Mouse (Mus musculus) midbrain, postnatal 0 days (tissue): ENCODE data around the gene Snx33. TPM values are rescaled to one million over a fixed set of nuclear protein-coding genes. Genes with fewer than 3 reads are reported as not detected.

ENCODE experiments used
- ATAC-seq: fragments of 200-750 bp; cut with Nextera tagmentation; 2 replicates; pipeline ENCODE4 v1.8.0; 2017; ENCODE audit warnings: moderate number of reproducible peaks, mild to moderate bottlenecking, moderate TSS enrichment, moderate library complexity; ENCODE audit not compliant: low FRiP score
- DNase-seq: peaks from one replicate; pipeline ENCODE4 v3.0.0-alpha.2; 2015; ENCODE audit warnings: low spot score
- H3K27ac ChIP-seq: fragments of 300-500 bp; sonication (generic); 2 replicates; pipeline ENCODE4 v1.5.1; 2014; ENCODE audit warnings: low read depth, mild to moderate bottlenecking, low read length, mixed read lengths
- H3K27me3 ChIP-seq: fragments of 300-500 bp; sonication (generic); 2 replicates; pipeline ENCODE4 v1.6.1; 2014; ENCODE audit warnings: low read length, control low read depth, mixed read lengths; ENCODE audit not compliant: insufficient read depth
- H3K36me3 ChIP-seq: fragments of 300-500 bp; sonication (generic); 2 replicates; pipeline ENCODE4 v1.6.1; 2014; ENCODE audit warnings: low read length, control low read depth, mixed read lengths; ENCODE audit not compliant: insufficient read depth
- H3K4me1 ChIP-seq: fragments of 300-500 bp; sonication (generic); 2 replicates; pipeline ENCODE4 v1.6.1; 2014; ENCODE audit warnings: mild to moderate bottlenecking, control low read depth, antibody characterized with exemption, low read length, mixed read lengths; ENCODE audit not compliant: insufficient read depth
- H3K4me2 ChIP-seq: fragments of 300-500 bp; sonication (generic); 2 replicates; pipeline ENCODE4 v1.6.1; 2014; ENCODE audit warnings: low read depth, mild to moderate bottlenecking, low read length, mixed read lengths; ENCODE audit not compliant: poor library complexity, severe bottlenecking
- H3K4me3 ChIP-seq: fragments of 300-500 bp; sonication (generic); 2 replicates; pipeline ENCODE4 v1.5.1; 2014; ENCODE audit warnings: low read depth, mild to moderate bottlenecking, low read length, moderate library complexity
- H3K9ac ChIP-seq: fragments of 300-500 bp; sonication (generic); replicated peaks from 2 replicates; pipeline ENCODE4 v1.6.1; 2014; ENCODE audit warnings: mild to moderate bottlenecking, low read length, moderate library complexity, mixed read lengths; ENCODE audit not compliant: poor library complexity, severe bottlenecking
- H3K9me3 ChIP-seq: fragments of 300-500 bp; sonication (generic); 2 replicates; pipeline ENCODE4 v1.6.1; 2016; ENCODE audit warnings: low read length, control low read depth
- CTCF ChIP-seq: IDR thresholded peaks from 2 replicates; pipeline ENCODE4 v1.5.1; 2016; ENCODE audit warnings: antibody characterized with exemption, mild to moderate bottlenecking
- WGBS: fragments of 180-500 bp; shearing (Covaris S2); extraction: QIAGEN DNeasy Blood & Tissue Kit; methylation state at CpG from one replicate; pipeline ENCODE4 v1.1.7; 2014; 5-methylcytosine and 5-hydroxymethylcytosine counted together
- polyA plus RNA-seq: library from polyadenylated mRNA; unstranded; fragments of >200 nt; fragmentation: Nextera tagmentation; extraction: Ambion mirVana; gene quantifications from 2 replicates; pipeline ENCODE4 v1.2.1, GENCODE M21; 2015
- total RNA-seq: library from RNA; depleted of rRNA; stranded (reverse); fragments of >200 nt; gene quantifications from 2 replicates; pipeline ENCODE4 v1.2.3, GENCODE M21; 2014

The Snx33 gene
- total and polyA plus RNA-seq, 2 experiments from 2014 or later: 1.6 to 7.3 TPM

GRCm38 (mm10) chr9:56923841-56924650 is 4.1 kb downstream of the Snx33 start:
- ATAC-seq (no peak), DNase-seq (no peak)
- Histone ChIP-seq H3K9me3 (no peaks in the 10 kb centered on the region), H3K27me3 (0 out of 2 replicates have a peak, but pooled peaks cover 11% of the 10 kb centered on the region), H3K27ac (no peak overlapping the region), H3K4me1 (peaks cover 3% of the 10 kb centered on the region; the same call in 1 of the 2 replicates), H3K36me3 (no peaks in the 10 kb centered on the region), H3K4me2 (peak overlapping the region; percentile 32), H3K4me3 (no peak overlapping the region), H3K9ac (0 out of 2 replicates have a peak overlapping the region, but pooled peaks have one; percentile 13)
- no peak for TF ChIP-seq CTCF
- 69% methylated on average over 8 of the region's 8 CpGs for WGBS

- H3K36me3 ChIP-seq: no peaks in the 10 kb centered on the region
- DNase-seq (no peak), ATAC-seq (no peak)
- H3K27me3 ChIP-seq: 0 out of 2 replicates have a peak, but pooled peaks cover 11% of the 10 kb centered on the region
- no peak overlapping the region for H3K9ac ChIP-seq
- no peaks in the 10 kb centered on the region for H3K9me3 ChIP-seq
- H3K4me1 ChIP-seq: no peaks in the 10 kb centered on the region; the same call in 1 of the 2 replicates
- no peak overlapping the region for H3K4me2 ChIP-seq
- no peak overlapping the region for H3K27ac ChIP-seq
- no peak for TF ChIP-seq CTCF
- no peak overlapping the region for H3K4me3 ChIP-seq
- WGBS: 91% methylated on average over 4 of the region's 4 CpGs
These were observed 5.4 kb downstream of the Snx33 start for GRCm38 (mm10) chr9:56922746-56923145.

- Histone ChIP-seq H3K4me2 (no peak overlapping the region), H3K4me3 (no peak overlapping the region), H3K9ac (no peak overlapping the region), H3K27me3 (no peaks in the 10 kb centered on the region), H3K4me1 (no peaks in the 10 kb centered on the region; the same call in 1 of the 2 replicates), H3K36me3 (no peaks in the 10 kb centered on the region), H3K27ac (no peak overlapping the region), H3K9me3 (no peaks in the 10 kb centered on the region)
- no peak for TF ChIP-seq CTCF
- ATAC-seq (no peak), DNase-seq (no peak)
- 95% methylated on average over 13 of the region's 13 CpGs for WGBS
These were observed 9.7 kb downstream of the Snx33 start for GRCm38 (mm10) chr9:56918466-56918865.

GRCm38 (mm10) chr9:56917131-56917530 is 11.0 kb downstream of the Snx33 start:
- no peak overlapping the region for H3K4me2 ChIP-seq
- no peak for DNase-seq

GRCm38 (mm10) chr9:56915695-56916410 is 12.3 kb downstream of the Snx33 start:
- H3K9me3 ChIP-seq: no peaks in the 10 kb centered on the region
- H3K27me3 ChIP-seq: no peaks in the 10 kb centered on the region
- H3K36me3 ChIP-seq: no peaks in the 10 kb centered on the region
- no peak overlapping the region for H3K27ac ChIP-seq
- H3K9ac ChIP-seq: no peak overlapping the region
- no peak overlapping the region for H3K4me2 ChIP-seq
- DNase-seq (no peak), ATAC-seq (no peak)
- no peak overlapping the region for H3K4me3 ChIP-seq
- no peak for TF ChIP-seq CTCF
- WGBS: 82% methylated on average over 5 of the region's 5 CpGs
- no peaks in the 10 kb centered on the region for H3K4me1 ChIP-seq

More at GRCm38 (mm10) chr9:56917131-56917530, 11.0 kb downstream of the Snx33 start:
- no peak overlapping the region for H3K27ac ChIP-seq
- 69% methylated on average over 2 of the region's 2 CpGs for WGBS
- no peak for ATAC-seq
- no peak overlapping the region for H3K9ac ChIP-seq
- no peaks in the 10 kb centered on the region for H3K27me3 ChIP-seq
- H3K4me3 ChIP-seq: no peak overlapping the region
- H3K36me3 ChIP-seq: no peaks in the 10 kb centered on the region
- TF ChIP-seq CTCF: no peak
- H3K9me3 ChIP-seq: no peaks in the 10 kb centered on the region
- no peaks in the 10 kb centered on the region for H3K4me1 ChIP-seq

- Histone ChIP-seq H3K4me1 (no peaks in the 10 kb centered on the region), H3K27ac (no peak overlapping the region), H3K27me3 (no peaks in the 10 kb centered on the region), H3K9me3 (no peaks in the 10 kb centered on the region), H3K9ac (no peak overlapping the region), H3K4me2 (no peak overlapping the region), H3K4me3 (no peak overlapping the region), H3K36me3 (no peaks in the 10 kb centered on the region)
- no peak for ATAC-seq
- DNase-seq: no peak
- WGBS: 81% methylated on average over 1 of the region's 1 CpGs
- no peak for TF ChIP-seq CTCF
These were observed 13.1 kb downstream of the Snx33 start for GRCm38 (mm10) chr9:56915116-56915515.
